Mouse (Mus musculus) thymus, adult 18-20 months (tissue): ENCODE data around the gene Cd80.

Experiments used
- DNase-seq, 2 experiments: peaks; one replicate each; pipeline ENCODE4 v3.0.0; 2022; ENCODE audit warnings: mixed read lengths in 2 of 2

Gene Cd80

GRCm38 (mm10) chr16:38450707-38451106, 4.7 kb upstream of the Cd80 start:
- no peak for DNase-seq

DNA sequence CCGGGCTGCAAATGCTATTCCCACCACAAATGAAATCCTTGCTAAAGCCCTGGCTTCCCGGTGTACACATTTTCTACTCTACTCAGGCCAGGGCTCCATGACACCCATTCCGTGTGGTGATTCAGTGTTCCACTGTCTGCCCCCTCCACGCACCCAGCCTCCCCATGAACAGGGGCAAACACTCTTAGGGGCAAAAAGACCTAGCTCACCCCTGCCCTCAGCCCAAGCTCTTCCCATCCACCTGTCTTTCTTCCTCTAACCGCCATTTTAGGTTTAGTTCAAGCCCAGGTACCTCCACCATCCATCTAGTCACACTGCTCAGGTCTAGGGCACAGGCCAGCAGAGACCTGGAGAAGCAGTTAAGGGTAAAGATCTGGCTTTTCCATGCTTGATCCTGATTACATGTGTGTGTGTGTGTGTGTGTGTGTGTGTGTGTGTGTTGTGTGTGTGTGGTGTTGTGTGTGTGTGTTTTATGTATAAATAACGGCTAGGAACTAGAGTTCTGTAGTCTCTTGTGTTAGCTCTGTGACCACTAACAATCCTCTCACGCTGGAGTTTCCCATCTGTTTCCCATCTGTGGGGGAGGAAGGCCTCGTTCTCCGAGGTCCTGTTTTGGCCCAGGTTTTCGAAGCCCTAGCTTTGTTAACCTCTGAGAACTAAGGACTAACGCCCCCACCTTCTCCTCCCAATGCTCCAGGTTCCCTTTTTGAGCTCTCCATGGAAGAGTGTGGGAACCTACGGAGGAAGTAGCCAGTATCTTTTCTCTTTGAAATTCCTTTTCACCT, 3.7 kb upstream of the Cd80 start:
- no peak for DNase-seq

DNA sequence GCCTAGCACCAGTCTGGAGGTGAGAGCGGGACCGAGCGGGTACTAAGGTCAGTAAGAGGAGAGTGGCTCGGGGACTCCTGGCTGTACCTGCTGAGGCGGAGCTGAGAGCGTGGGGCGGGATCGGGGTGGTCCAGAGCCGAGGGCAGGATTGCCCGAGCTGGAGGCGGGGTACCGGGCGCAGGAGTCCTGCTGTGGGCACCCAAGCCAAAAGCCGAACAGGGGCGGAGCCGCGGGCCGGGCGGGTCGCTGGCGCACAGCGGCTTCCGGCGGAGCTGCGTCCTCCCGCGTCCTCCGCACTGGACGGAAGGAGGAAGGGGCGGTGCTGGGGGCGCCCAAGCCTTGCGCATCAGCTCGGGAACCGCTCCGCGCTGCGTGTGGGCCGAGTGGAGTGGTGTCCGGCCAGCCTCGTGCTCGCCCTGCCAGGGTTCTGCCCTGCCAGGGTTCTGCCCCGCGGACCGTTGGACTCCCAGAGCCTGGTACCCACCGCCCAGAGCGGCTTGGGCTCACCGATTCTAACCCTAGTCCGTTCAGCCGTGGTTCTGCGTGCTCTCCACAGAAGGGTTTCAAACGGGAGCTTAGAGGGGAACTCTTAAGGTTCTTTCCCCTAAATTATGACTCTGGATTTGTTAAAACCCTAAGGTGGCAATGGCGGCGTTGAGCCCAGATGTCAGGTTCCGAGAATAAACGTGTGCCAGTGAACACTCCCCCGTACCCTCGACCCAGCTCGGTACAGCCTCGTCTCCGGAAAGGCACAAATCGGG, 2.7 kb upstream of the Cd80 start, which contains the start of gene Adprh:
Adprh (minus strand) TSS at position 262 of the 761 bp plus-strand sequence.
- DNase-seq: peak; percentile 80 to 81

DNA sequence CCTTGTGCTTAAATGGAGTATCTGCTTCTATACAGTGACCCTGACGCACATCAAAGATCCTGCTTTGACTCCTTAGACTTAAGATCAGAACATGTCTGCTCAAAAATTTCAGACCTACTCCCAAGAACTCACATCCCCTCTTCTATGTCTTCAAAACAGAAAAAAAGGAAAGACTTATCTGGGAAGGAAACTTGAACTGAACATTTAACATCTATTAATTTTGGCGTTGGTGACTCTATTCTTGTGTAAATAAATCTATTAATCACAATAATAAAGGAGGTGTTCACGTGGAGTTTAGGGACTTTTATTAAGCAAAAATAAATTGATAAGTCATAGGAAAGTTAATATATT, 2.2 kb upstream of the Cd80 start:
- no peak for DNase-seq

GRCm38 (mm10) chr16:38453952-38454351, 1.4 kb upstream of the Cd80 start:
- no peak for DNase-seq

GRCm38 (mm10) chr16:38454533-38455254, 667 bp upstream of the Cd80 start:
- DNase-seq: no peak

GRCm38 (mm10) chr16:38456812-38457567, 1.6 kb downstream of the Cd80 start:
- DNase-seq: no peak

DNA sequence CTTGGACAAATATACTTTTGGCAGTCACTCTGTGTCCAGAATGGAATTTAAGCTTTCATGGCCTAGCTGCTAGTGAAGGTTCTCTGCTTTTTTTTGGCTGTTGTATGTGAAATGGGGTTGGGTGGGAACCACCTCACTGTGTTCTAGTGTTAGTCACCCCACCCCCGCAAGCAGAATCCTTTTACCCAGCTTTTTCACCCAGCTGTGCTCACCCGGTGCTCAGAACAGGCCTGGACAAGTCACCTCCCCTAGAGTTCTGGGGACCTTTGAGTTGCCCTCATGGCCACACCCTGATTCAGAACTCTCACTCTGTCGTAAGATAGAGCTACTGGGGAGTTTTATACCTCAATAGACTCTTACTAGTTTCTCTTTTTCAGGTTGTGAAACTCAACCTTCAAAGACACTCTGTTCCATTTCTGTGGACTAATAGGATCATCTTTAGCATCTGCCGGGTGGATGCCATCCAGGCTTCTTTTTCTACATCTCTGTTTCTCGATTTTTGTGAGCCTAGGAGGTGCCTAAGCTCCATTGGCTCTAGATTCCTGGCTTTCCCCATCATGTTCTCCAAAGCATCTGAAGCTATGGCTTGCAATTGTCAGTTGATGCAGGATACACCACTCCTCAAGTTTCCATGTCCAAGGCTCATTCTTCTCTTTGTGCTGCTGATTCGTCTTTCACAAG, 3.4 kb downstream of the Cd80 start:
- DNase-seq: no peak

DNA sequence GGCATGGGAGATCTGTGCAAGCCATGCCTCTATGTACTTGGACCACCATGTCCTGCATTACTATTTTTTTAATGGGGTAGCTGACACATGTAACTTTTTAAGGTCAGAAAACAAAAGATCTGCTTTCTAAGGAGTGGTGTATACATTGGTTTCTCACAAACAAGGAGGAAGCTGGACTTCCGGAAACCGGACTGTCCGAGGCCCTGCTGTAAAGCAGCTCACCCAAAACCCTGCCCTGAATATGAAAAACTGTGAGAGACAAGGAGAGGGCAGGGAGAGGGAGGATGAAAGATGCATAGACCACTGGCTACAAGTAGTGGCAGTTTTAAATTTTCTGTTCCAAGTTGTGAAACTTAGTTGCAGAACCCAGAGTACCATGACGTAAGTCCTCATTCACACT, 4.6 kb downstream of the Cd80 start:
- DNase-seq: no peak

- DNase-seq: no peak
These were observed 6.4 kb downstream of the Cd80 start for GRCm38 (mm10) chr16:38461749-38462148.

GRCm38 (mm10) chr16:38462161-38462560, 6.8 kb downstream of the Cd80 start:
- no peak for DNase-seq

- DNase-seq: no peak
These were observed 7.9 kb downstream of the Cd80 start for GRCm38 (mm10) chr16:38463305-38463704.

GRCm38 (mm10) chr16:38466089-38466488, 10.7 kb downstream of the Cd80 start:
- no peak for DNase-seq

DNA sequence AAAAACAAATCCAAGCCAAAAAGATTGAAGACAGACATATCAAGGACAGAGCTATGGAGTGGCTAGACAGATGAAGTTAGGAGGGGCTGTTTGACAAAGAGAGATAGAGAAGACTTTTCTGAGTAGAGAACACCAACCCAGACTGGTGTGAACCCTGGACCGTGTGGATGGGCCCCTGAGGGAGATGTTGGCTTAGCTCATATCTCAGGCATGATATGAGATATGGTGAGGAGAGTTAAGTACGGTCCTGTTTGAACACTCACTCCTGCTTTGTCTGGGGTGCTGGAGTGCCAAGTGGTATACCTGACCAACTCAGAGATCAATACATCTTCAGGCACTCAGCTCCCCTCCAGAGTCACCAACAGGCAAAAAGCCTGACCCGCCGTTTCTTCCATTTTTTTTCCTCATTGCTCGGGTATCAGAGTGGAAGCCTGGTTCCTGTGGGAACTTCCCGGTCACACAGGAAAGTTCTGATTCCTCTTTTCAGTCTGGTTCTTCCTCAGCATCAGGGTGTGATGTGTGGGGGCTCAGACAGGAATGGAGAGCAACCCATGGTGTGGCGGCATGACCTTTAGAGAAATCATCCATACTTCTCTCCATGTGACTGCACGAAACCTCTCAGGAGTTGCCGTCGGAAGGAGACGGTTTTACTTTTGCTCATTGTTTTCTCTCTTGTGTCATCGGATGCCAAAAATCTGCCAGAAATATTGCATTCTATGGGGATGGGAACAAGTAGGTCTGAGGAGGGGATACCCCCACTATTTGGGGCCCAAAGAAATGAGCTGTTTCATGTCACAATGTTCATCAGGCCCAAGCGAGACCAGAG, 11.9 kb downstream of the Cd80 start:
- DNase-seq: no peak

GRCm38 (mm10) chr16:38467917-38468705, 12.8 kb downstream of the Cd80 start:
- no peak for DNase-seq

- DNase-seq: no peak
These were observed 13.3 kb downstream of the Cd80 start for GRCm38 (mm10) chr16:38468706-38469018.

DNA sequence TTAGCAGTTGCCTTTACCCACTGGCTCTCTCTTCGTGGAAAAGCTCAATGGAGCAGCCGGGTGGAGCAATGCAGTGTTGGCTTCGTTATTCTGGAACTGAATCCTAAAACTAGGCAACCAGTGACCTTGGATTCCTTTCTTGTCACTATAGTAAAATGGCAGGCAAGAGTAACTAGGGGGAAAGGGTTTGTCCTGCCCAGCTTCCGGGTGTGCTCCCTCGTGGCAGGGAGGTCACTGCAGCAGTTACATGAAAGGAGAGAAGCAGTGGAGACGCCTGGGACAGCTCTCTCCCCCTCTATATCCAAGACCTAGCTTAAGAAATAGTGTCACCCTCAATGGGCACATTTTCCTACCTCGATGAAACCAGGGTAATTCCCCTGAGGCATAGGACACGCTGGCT, 14.1 kb downstream of the Cd80 start:
- DNase-seq: no peak

DNA sequence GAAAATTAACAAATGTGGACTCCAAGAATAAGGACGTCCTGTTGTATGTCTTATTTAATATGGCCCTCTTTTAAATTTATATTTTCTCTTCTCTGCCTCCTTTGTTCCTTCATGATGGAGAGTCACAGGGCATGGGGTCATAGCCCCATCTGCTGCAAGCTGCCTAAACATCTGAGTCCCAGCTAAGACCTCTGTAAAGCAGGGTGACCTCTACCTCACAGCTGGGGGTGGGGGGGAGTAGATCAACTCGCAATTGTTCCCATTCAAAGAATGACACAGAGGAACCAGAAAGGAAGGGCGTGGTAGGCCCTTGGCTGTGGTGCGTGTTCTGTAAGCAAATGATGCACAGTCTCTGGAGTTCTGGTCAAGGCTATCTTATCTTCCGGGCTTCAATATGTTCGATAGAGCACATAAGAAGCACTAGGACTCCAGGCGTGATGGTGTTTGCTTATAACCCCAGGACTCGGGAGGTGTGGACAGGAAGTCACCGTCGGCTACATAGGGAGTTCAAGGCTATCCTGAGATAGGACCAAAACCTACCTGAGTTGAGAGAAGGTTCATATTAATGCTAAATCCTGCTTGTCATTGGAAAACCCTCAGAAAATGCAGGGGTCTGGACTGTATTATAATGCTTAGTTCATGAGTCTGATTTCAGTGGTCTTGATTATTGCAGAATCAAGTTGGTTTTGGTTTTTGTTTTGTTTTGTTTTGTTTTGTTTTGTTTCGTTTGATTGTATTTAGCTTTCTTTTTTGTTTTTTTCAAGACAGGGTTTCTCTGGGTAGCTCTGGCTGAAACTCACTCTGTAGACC, 16.5 kb downstream of the Cd80 start:
- DNase-seq: no peak

DNA sequence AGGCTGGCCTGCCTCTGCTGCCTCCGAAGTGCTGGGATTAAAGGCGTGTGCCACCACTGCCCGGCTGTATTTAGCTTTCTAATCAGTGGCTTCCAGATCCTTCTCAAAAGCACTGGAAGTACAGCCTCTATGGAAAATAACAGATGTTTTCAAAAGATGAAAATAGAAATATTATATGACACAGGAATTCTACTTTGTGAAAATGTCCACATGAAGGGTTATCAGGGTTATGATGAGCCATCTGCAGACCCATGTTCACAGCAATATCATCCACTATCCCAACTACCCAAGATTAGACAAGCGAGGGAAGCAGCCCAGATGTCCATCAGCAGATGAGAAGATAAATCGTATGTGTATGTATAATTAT, 17.1 kb downstream of the Cd80 start:
- DNase-seq: no peak

DNA sequence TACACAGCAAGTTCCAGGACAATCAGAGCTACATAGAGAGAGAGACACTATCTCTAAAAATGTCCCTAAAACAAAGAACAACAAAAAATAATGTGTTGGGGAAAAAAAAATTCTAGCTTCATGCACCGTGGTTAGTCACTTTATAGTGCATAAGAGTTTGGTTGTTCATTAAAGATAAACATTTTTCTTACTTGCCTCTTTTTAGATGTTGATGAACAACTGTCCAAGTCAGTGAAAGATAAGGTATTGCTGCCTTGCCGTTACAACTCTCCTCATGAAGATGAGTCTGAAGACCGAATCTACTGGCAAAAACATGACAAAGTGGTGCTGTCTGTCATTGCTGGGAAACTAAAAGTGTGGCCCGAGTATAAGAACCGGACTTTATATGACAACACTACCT, 18.3 kb downstream of the Cd80 start:
- DNase-seq: no peak
